8 mouse cellular contexts compared by ENCODE assay signal in genomic region chr16:4542236-4542774, GRCm38 (mm10). TPM values are rescaled to one million over a fixed set of nuclear protein-coding genes. Genes with fewer than 3 reads are reported as not detected.
DNase-seq lines count a peak whose midpoint lies in the region; ATAC-seq and TF ChIP-seq lines count a peak whose summit lies in the region.

No protein-coding gene starts in this region.

- no peak overlapping the region for H3K27ac ChIP-seq in lung, postnatal 0 days (ENCODE audit: low read length)
- peak overlapping the region; percentile 17; the same call in 1 of the 2 replicates for H3K27ac ChIP-seq in forebrain, embryonic 13.5 days
- peak overlapping the region; percentile 20; the same call in 1 of the 2 replicates for H3K27ac ChIP-seq in limb, embryonic 12.5 days
- 0 out of 2 replicates have a peak overlapping the region, but pooled peaks have one; percentile 31 for H3K27ac ChIP-seq in olfactory bulb, adult 2 months (ENCODE audit: insufficient read depth, low read depth, low read length)

- 33% methylated on average over 7 of the region's 7 CpGs for WGBS in lung, postnatal 0 days
- WGBS in forebrain, embryonic 13.5 days, result 51% methylated on average over 7 of the region's 7 CpGs
- WGBS in limb, embryonic 12.5 days, result 50% methylated on average over 7 of the region's 7 CpGs
- 32% methylated on average over 7 of the region's 7 CpGs for WGBS in olfactory bulb, adult 2 months

- no peak for TF ChIP-seq POLR2A in olfactory bulb, adult 2 months (IDR thresholded peaks at IDR 0.05; ENCODE audit: insufficient read depth, low read depth, low read length)

- H3K9me3 ChIP-seq in lung, postnatal 0 days (ENCODE audit: low read length), result no peaks in the 10 kb centered on the region
- no peaks in the 10 kb centered on the region for H3K9me3 ChIP-seq in forebrain, embryonic 13.5 days (replicated peaks)
- H3K9me3 ChIP-seq in limb, embryonic 12.5 days, result no peaks in the 10 kb centered on the region

- H3K36me3 ChIP-seq in lung, postnatal 0 days (ENCODE audit: insufficient read depth, low read length), result peaks cover 10% of the 10 kb centered on the region; the same call in 1 of the 2 replicates
- H3K36me3 ChIP-seq in forebrain, embryonic 13.5 days (ENCODE audit: poor library complexity, severe bottlenecking), result peaks cover 25% of the 10 kb centered on the region
- H3K36me3 ChIP-seq in limb, embryonic 12.5 days, result peaks cover 30% of the 10 kb centered on the region

- no peaks in the 10 kb centered on the region for H3K27me3 ChIP-seq in lung, postnatal 0 days (replicated peaks; ENCODE audit: insufficient read depth, low read length)
- H3K27me3 ChIP-seq in forebrain, embryonic 13.5 days, result no peaks in the 10 kb centered on the region
- H3K27me3 ChIP-seq in limb, embryonic 12.5 days, result no peaks in the 10 kb centered on the region

- H3K9ac ChIP-seq in lung, postnatal 0 days (replicated peaks; ENCODE audit: low read depth), result no peak overlapping the region
- H3K9ac ChIP-seq in forebrain, embryonic 13.5 days, result peak overlapping the region; percentile 40; the same call in 1 of the 2 replicates
- peak overlapping the region; percentile 18; the same call in 1 of the 2 replicates for H3K9ac ChIP-seq in limb, embryonic 12.5 days (replicated peaks)

- no peak for TF ChIP-seq EP300 in lung, postnatal 0 days (IDR thresholded peaks at IDR 0.05)

- TF ChIP-seq CTCF in lung, postnatal 0 days (IDR thresholded peaks at IDR 0.05), result no peak
- TF ChIP-seq CTCF in olfactory bulb, adult 2 months (IDR thresholded peaks at IDR 0.05; ENCODE audit: insufficient read depth, low read depth, low read length), result no peak

- no peak for DNase-seq in lung, postnatal 0 days (ENCODE audit: low spot score)
- DNase-seq in lung, postnatal 4 days, result no peak
- no peak for DNase-seq in kidney, adult 8-10 months
- no peak for DNase-seq in ovary, adult 18-20 months (ENCODE audit: low spot score)

- peak overlapping the region; percentile 54 for H3K4me2 ChIP-seq in lung, postnatal 0 days (replicated peaks; ENCODE audit: low read depth, low read length)
- peak overlapping the region; percentile 62 for H3K4me2 ChIP-seq in forebrain, embryonic 13.5 days
- peak overlapping the region; percentile 46 for H3K4me2 ChIP-seq in limb, embryonic 12.5 days

- no peak for ATAC-seq in lung, postnatal 0 days
- no peak for ATAC-seq in forebrain, embryonic 13.5 days
- 0 out of 2 replicates have a peak, but pooled peaks have one; percentile 2 for ATAC-seq in limb, embryonic 12.5 days (ENCODE audit: insufficient number of reproducible peaks, insufficient read depth, low FRiP score, low TSS enrichment, low read depth)
- no peak for ATAC-seq in frontal cortex, adult (ENCODE audit: low TSS enrichment)

- H3K4me3 ChIP-seq in lung, postnatal 0 days (ENCODE audit: low read depth, low read length), result peak overlapping the region; percentile 36; the same call in 1 of the 2 replicates
- peak overlapping the region; percentile 48 for H3K4me3 ChIP-seq in forebrain, embryonic 13.5 days
- H3K4me3 ChIP-seq in limb, embryonic 12.5 days (replicated peaks), result peak overlapping the region; percentile 47
- H3K4me3 ChIP-seq in olfactory bulb, adult 2 months (ENCODE audit: insufficient read depth, low read depth, low read length), result peak overlapping the region; percentile 8

- H3K4me1 ChIP-seq in lung, postnatal 0 days (ENCODE audit: insufficient read depth, low read depth, low read length), result no peaks in the 10 kb centered on the region
- 0 out of 2 replicates have a peak, but pooled peaks cover 3% of the 10 kb centered on the region for H3K4me1 ChIP-seq in forebrain, embryonic 13.5 days
- H3K4me1 ChIP-seq in limb, embryonic 12.5 days (replicated peaks), result peaks cover 6% of the 10 kb centered on the region
- peaks cover 7% of the 10 kb centered on the region; the same call in 1 of the 2 replicates for H3K4me1 ChIP-seq in olfactory bulb, adult 2 months (ENCODE audit: control insufficient read depth, insufficient read depth, low read length)

RNA-seq across cellular contexts. Expression of gene Srl, which starts 0.7 kb away (rescaled TPM):
- 5.5 and 6.6 TPM in 2 replicates for polyA plus RNA-seq in lung, postnatal 0 days (2015; fragmentation: Nextera tagmentation; extraction: Ambion mirVana)
- 25.2 and 30.2 TPM in 2 replicates for polyA plus RNA-seq in forebrain, embryonic 13.5 days (2015; fragmentation: Nextera tagmentation; extraction: Ambion mirVana)
- 36.9 and 40.7 TPM in 2 replicates for polyA plus RNA-seq in limb, embryonic 12.5 days (2016; fragmentation: Nextera tagmentation; extraction: Ambion mirVana)
- polyA plus RNA-seq in olfactory bulb, adult 2 months (2012; ENCODE audit: insufficient read depth, insufficient read length, low replicate concordance, missing spikeins), result not detected in 2 replicates

RNA-seq across cellular contexts. Expression of gene Tfap4, which starts 17.3 kb away (rescaled TPM):
- polyA plus RNA-seq in lung, postnatal 0 days (2015; fragmentation: Nextera tagmentation; extraction: Ambion mirVana), result 5.7 and 6.4 TPM in 2 replicates
- 15.7 and 17.3 TPM in 2 replicates for polyA plus RNA-seq in forebrain, embryonic 13.5 days (2015; fragmentation: Nextera tagmentation; extraction: Ambion mirVana)
- polyA plus RNA-seq in limb, embryonic 12.5 days (2016; fragmentation: Nextera tagmentation; extraction: Ambion mirVana), result 29.1 and 31.0 TPM in 2 replicates
- polyA plus RNA-seq in olfactory bulb, adult 2 months (2012; ENCODE audit: insufficient read depth, insufficient read length, low replicate concordance, missing spikeins), result not detected in 2 replicates

RNA-seq across cellular contexts. Expression of gene Glis2, which starts 52.2 kb away (rescaled TPM):
- polyA plus RNA-seq in lung, postnatal 0 days (2015; fragmentation: Nextera tagmentation; extraction: Ambion mirVana), result 20.7 and 26.5 TPM in 2 replicates
- 16.7 and 19.4 TPM in 2 replicates for polyA plus RNA-seq in forebrain, embryonic 13.5 days (2015; fragmentation: Nextera tagmentation; extraction: Ambion mirVana)
- polyA plus RNA-seq in limb, embryonic 12.5 days (2016; fragmentation: Nextera tagmentation; extraction: Ambion mirVana), result 28.4 and 32.6 TPM in 2 replicates
- not detected in 2 replicates for polyA plus RNA-seq in olfactory bulb, adult 2 months (2012; ENCODE audit: insufficient read depth, insufficient read length, low replicate concordance, missing spikeins)

Comparison
In these comparisons a context has a peak if more than half of its experiments do, and no peak if none do; other contexts are left out.
1. RNA of gene Glis2, which starts 52.2 kb away (polyA plus RNA-seq): 28.4 to 32.6 TPM in limb, embryonic 12.5 days, 20.7 to 26.5 TPM in lung, postnatal 0 days and 16.7 to 19.4 TPM in forebrain, embryonic 13.5 days; not detected in olfactory bulb, adult 2 months; every median in the first group is over 10 times any median in the second.
2. Peak in every context shown above with its lines, with median percentiles within 50 percentile points of each other: H3K4me2 ChIP-seq and H3K4me3 ChIP-seq.